Mouse (Mus musculus) gastrocnemius, adult 18-20 months (tissue): ENCODE results near the gene Gm10964. TPM values are rescaled to one million over a fixed set of nuclear protein-coding genes. Genes with fewer than 3 reads are reported as not detected.
"Not testable (repeated sequence)": the region's sequence is repeated elsewhere in the genome, so short reads cannot be mapped to it uniquely, and the experiment has no call there.

Experiments
- DNase-seq: peaks from one replicate; pipeline ENCODE4 v3.0.0; 2021; ENCODE audit warnings: low spot score
- total RNA-seq, 2 experiments: library from RNA; stranded (reverse); gene quantifications; 2 replicates each; pipeline ENCODE4 v1.2.3; 2021

Gene Gm10964
- total RNA-seq, 2 experiments from 2014 or later, result not detected

- DNase-seq, result no peak
Observed at GRCm38 (mm10) chr3:103774009-103774408, 34.8 kb downstream of the Gm10964 start.

- DNase-seq, result no peak
Observed at GRCm38 (mm10) chr3:103777940-103778339, 38.8 kb downstream of the Gm10964 start.

DNA sequence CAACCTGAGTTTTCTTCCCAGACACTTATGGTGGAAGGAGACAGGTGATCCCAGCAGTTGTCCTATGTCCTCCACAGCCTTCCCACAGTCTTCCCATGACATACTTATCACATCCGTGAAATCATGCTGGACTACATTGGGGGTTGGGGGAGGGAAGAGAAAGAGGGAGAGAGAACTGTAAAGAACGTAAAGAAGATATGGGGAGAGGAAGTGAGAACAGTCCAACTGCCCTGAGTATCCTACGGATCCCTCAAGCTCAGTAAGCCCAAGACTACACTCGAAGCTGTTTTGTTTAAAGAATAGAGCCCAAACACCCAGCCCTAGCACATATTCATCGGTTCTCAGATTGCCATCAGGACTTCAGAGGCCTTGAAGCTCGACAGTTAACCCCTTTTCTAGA is 39.5 kb downstream of the Gm10964 start:
- DNase-seq, result no peak

DNA sequence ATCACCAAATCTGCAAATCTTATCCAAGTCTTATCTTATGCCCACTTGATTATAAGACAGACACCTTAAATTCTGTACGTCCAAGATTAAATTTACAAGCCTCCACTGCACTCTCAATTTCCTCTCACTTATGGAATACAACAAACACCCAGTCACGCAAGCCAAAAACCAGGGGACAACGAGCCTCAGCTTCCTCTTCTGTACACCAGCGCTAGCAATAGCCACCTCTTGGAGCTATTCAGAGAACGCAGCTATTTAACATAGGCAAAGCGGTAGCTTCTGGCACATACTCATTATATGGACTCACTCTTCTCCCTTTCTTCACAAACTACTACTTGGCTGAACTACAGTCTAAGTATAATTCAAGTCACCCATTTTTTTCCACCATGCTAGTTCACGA is 40.0 kb downstream of the Gm10964 start:
- no peak for DNase-seq

- DNase-seq, result no peak
Observed at GRCm38 (mm10) chr3:103780271-103780670, 41.1 kb downstream of the Gm10964 start.

DNA sequence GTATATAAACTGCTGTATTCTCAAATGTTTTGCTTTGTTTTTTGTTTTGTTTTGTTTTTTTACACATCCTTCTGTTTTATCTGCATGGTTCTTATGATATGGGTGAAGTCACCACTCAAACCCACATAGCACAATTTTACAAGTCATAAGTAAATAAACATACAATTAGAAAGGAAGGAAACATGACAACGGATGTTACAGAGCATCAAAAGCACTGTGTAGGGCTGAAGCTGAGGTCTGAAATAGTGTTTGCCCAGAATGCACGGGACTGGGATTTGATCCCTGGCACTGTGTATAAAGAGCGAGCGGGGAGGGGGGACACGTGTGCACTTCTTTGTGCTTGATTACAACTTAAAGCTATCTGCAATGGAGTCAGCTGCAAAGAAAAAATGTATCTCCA is 41.6 kb downstream of the Gm10964 start:
- DNase-seq, result no peak

GRCm38 (mm10) chr3:103782844-103783609 is 43.9 kb downstream of the Gm10964 start:
- DNase-seq, result no peak

DNA sequence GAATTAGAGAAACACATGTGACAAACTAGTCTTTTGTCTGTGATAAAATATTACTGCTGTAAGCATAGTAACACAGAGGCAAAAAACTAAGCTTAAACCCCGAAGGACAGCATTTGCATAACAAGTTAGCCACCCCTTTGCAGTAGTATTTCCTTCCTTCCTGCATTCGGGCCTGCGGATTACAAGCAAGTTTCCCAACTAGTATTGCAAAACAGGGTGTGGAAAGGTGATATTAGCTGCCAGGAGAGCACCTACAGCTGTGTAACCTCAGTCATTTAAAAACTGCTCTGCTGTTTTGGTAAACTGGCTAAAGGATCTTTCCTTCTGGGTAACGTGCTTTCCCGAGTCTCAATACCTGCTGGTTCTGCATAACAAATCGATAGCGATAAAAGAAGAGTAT is 48.1 kb downstream of the Gm10964 start:
- DNase-seq, result no peak

DNA sequence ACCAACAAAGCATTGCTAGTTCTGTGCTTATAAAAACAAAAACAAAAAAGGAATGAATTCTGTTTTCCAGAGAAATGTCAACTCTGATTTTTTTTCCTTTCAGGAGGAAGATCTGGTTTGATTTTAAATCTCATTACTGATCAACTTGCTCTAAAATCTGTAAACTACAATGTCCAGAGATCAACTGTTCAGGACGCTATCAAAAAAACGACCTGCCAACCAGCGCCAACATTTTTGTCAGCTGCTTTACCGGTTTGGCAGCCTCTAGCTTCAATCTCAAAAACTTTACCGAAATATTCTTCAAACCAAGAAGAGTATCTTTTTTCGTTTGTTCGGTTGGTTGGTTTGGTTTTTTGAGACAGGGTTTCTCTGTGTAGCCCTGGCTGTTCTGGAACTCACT is 49.9 kb downstream of the Gm10964 start:
- DNase-seq, result no peak

- DNase-seq, result no peak
Observed at GRCm38 (mm10) chr3:103789891-103790345, 50.8 kb downstream of the Gm10964 start.

- DNase-seq, result peak; percentile 17
Observed at GRCm38 (mm10) chr3:103790346-103791145, 51.4 kb downstream of the Gm10964 start.

- DNase-seq, result peak; percentile 94
Observed at GRCm38 (mm10) chr3:103791230-103792110, 52.3 kb downstream of the Gm10964 start, which contains the start of gene Hipk1. TSS of gene Hipk1 (minus strand) at chr3:103791563.

- not testable (repeated sequence) for DNase-seq
Observed at GRCm38 (mm10) chr3:103792111-103792406, 52.9 kb downstream of the Gm10964 start.

DNA sequence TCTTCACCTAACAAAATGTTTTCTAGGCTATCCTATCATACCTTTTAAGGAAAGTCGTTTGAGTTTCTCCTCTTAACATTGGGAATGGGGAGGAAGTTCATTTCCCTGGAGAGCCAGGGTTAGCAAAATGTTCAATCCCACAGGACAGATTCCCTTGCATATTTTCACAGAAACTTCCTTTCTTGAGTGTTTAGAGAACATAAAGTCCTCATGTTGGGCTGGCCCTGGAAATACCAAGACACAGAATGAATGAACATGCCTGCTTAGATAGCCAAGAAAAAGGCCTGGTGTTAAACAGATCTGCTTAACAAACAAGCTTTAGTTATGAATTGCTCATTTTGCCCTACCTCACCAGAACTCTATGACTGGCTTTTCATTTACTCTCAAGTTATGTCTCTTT is 53.4 kb downstream of the Gm10964 start:
- DNase-seq, result peak; percentile 47

Other genes with a start within 250 kb of the Gm10964 start
- not detected for gene Syt6, start 164.1 kb upstream of the Gm10964 start, total RNA-seq
- 1 to 10 TPM in 1 of 2 experiments, under 1 TPM in 1; 0.26 to 4.5 TPM for gene Atg4a-ps, start 93.3 kb upstream of the Gm10964 start, total RNA-seq
- 1 to 10 TPM; 3.2 to 3.7 TPM for gene Olfml3, start 1.4 kb upstream of the Gm10964 start, total RNA-seq
- 10 to 100 TPM; 63.0 to 64.5 TPM for gene Hipk1, start 52.2 kb downstream of the Gm10964 start, total RNA-seq
- 1 to 10 TPM; 4.3 to 5.5 TPM for gene Dclre1b, start 70.1 kb downstream of the Gm10964 start, total RNA-seq
- gene Ap4b1, start 70.2 kb downstream of the Gm10964 start, total RNA-seq, result 1 to 10 TPM; 9.1 to 9.7 TPM
- gene Gm43064, start 70.2 kb downstream of the Gm10964 start, total RNA-seq, result under 1 TPM in 1 of 2 experiments, not detected in 1; 0.14 TPM
- under 1 TPM in 1 of 2 experiments, not detected in 1; 0.55 TPM for gene Bcl2l15, start 93.2 kb downstream of the Gm10964 start, total RNA-seq
- gene Ptpn22, start 120.4 kb downstream of the Gm10964 start, total RNA-seq, result under 1 TPM; 0.17 to 0.25 TPM
- 1 to 10 TPM; 6.9 to 7.9 TPM for gene Rsbn1, start 174.8 kb downstream of the Gm10964 start, total RNA-seq
- gene Phtf1, start 228.7 kb downstream of the Gm10964 start, total RNA-seq, result 1 to 10 TPM; 3.8 to 4.1 TPM